Mouse (Mus musculus) brain, embryonic 14.5 days (tissue): Measurements from ENCODE around the gene Cd9.

Experiments used
- CTCF ChIP-seq: fragments of 200-500 bp; IDR thresholded peaks from 2 replicates; pipeline ENCODE4 v1.5.1; 2012; ENCODE audit warnings: inconsistent platforms, mild to moderate bottlenecking, moderate library complexity, borderline replicate concordance; ENCODE audit not compliant: insufficient read depth, insufficient read length; ENCODE audit errors: extremely low read depth
- POLR2A ChIP-seq: fragments of 200-500 bp; IDR thresholded peaks from 2 replicates; pipeline ENCODE4 v1.6.1; 2012; ENCODE audit warnings: mild to moderate bottlenecking, inconsistent platforms, borderline replicate concordance; ENCODE audit not compliant: poor library complexity, insufficient read depth, insufficient read length, severe bottlenecking; ENCODE audit errors: extremely low read depth

GRCm38 (mm10) chr6:125447205-125447604 lies 47.4 kb downstream of the Cd9 start:
- TF ChIP-seq POLR2A (no peak), CTCF (no peak)
